Mouse (Mus musculus): ENCODE results near the gene Serinc4. TPM values are rescaled to one million over a fixed set of nuclear protein-coding genes. Genes with fewer than 3 reads are reported as not detected.
A peak's percentile ranks its signal among the peaks of the same experiment; 100 is the strongest.
"Not testable (repeated sequence)": the region's sequence is repeated elsewhere in the genome, so short reads cannot be mapped to it uniquely, and the experiment has no call there.

Serinc4 gene
- polyA plus RNA-seq, 1 experiment from 2014 or later = 1.3 TPM

GRCm38 (mm10) chr2:121468982-121469381 is 12.4 kb upstream of the Serinc4 start:
- not testable (repeated sequence) for H3K4me3 ChIP-seq; ATAC-seq (replicated peaks); H3K27ac ChIP-seq (replicated peaks); H3K36me3 ChIP-seq; H3K9ac ChIP-seq (replicated peaks); H3K4me2 ChIP-seq (replicated peaks); H3K27me3 ChIP-seq; H3K4me1 ChIP-seq; H3K9me3 ChIP-seq
- 62% methylated on average over 3 of the region's 6 CpGs for WGBS

- no peaks in the 10 kb centered on the region for H3K9me3 ChIP-seq
- 68% methylated on average over 2 of the region's 2 CpGs for WGBS
- peaks cover 29% of the 10 kb centered on the region for H3K36me3 ChIP-seq
- H3K27me3 ChIP-seq = no peaks in the 10 kb centered on the region
- no peak for ATAC-seq (replicated peaks)
- H3K4me3 ChIP-seq = no peak overlapping the region
- no peak overlapping the region for H3K27ac ChIP-seq (replicated peaks)
- H3K4me2 ChIP-seq (replicated peaks) = no peak overlapping the region
- peaks cover 16% of the 10 kb centered on the region for H3K4me1 ChIP-seq
- no peak overlapping the region for H3K9ac ChIP-seq (replicated peaks)
Measured at GRCm38 (mm10) chr2:121460071-121460470, 3.5 kb upstream of the Serinc4 start.

- H3K36me3 ChIP-seq = peaks cover 39% of the 10 kb centered on the region
- no peak overlapping the region for H3K27ac ChIP-seq (replicated peaks)
- no peak overlapping the region for H3K4me2 ChIP-seq (replicated peaks)
- H3K9me3 ChIP-seq = no peaks in the 10 kb centered on the region
- H3K4me1 ChIP-seq = peaks cover 26% of the 10 kb centered on the region
- 84% methylated on average over 5 of the region's 5 CpGs for WGBS
- H3K9ac ChIP-seq (replicated peaks) = no peak overlapping the region
- no peak for ATAC-seq (replicated peaks)
- no peak overlapping the region for H3K4me3 ChIP-seq
- no peaks in the 10 kb centered on the region for H3K27me3 ChIP-seq
Measured at GRCm38 (mm10) chr2:121455534-121455933, 1.0 kb downstream of the Serinc4 start.

- no peak for ATAC-seq (replicated peaks)
- Histone ChIP-seq H3K4me1 (peaks cover 32% of the 10 kb centered on the region), H3K4me2 (replicated peaks) (no peak overlapping the region), H3K27ac (replicated peaks) (no peak overlapping the region), H3K9me3 (no peaks in the 10 kb centered on the region), H3K27me3 (no peaks in the 10 kb centered on the region), H3K4me3 (no peak overlapping the region), H3K9ac (replicated peaks) (no peak overlapping the region), H3K36me3 (peaks cover 23% of the 10 kb centered on the region)
- 91% methylated on average over 6 of the region's 6 CpGs for WGBS
Measured at GRCm38 (mm10) chr2:121453917-121454316, 2.7 kb downstream of the Serinc4 start.

- Histone ChIP-seq H3K9ac (replicated peaks) (no peak within 1 kb of the TSS), H3K27me3 (no peaks in the 10 kb centered on the region), H3K4me1 (peaks cover 35% of the 10 kb centered on the region), H3K9me3 (no peaks in the 10 kb centered on the region), H3K27ac (replicated peaks) (no peak within 1 kb of the TSS), H3K4me2 (replicated peaks) (no peak within 1 kb of the TSS), H3K4me3 (no peak within 1 kb of the TSS), H3K36me3 (peaks cover 16% of the 10 kb centered on the region)
- WGBS = 81% methylated on average over 4 of the region's 4 CpGs
- ATAC-seq (replicated peaks) = no peak
Measured at GRCm38 (mm10) chr2:121452990-121453389, 3.6 kb downstream of the Serinc4 start, which contains the start of gene Hypk. Gene Hypk, plus strand, starts transcription at chr2:121453290.

- no peak overlapping the region for H3K4me3 ChIP-seq
- no peak overlapping the region for H3K9ac ChIP-seq (replicated peaks)
- no peaks in the 10 kb centered on the region for H3K9me3 ChIP-seq
- peaks cover 16% of the 10 kb centered on the region for H3K36me3 ChIP-seq
- 88% methylated on average over 4 of the region's 4 CpGs for WGBS
- no peak overlapping the region for H3K4me2 ChIP-seq (replicated peaks)
- no peak for ATAC-seq (replicated peaks)
- peaks cover 30% of the 10 kb centered on the region for H3K4me1 ChIP-seq
- no peaks in the 10 kb centered on the region for H3K27me3 ChIP-seq
- H3K27ac ChIP-seq (replicated peaks) = no peak overlapping the region
Measured at GRCm38 (mm10) chr2:121452361-121452760, 4.2 kb downstream of the Serinc4 start.

GRCm38 (mm10) chr2:121450093-121450492 is 6.5 kb downstream of the Serinc4 start:
- no peaks in the 10 kb centered on the region for H3K9me3 ChIP-seq
- H3K4me3 ChIP-seq = peak overlapping the region; percentile 69
- H3K9ac ChIP-seq (replicated peaks) = peak overlapping the region; percentile 81
- ATAC-seq (replicated peaks) = peak; percentile 8; the same call in 1 of the 2 replicates
- H3K36me3 ChIP-seq = peaks cover 16% of the 10 kb centered on the region
- H3K4me1 ChIP-seq = peaks cover 23% of the 10 kb centered on the region
- WGBS = 3% methylated on average over 7 of the region's 7 CpGs
- H3K4me2 ChIP-seq (replicated peaks) = peak overlapping the region; percentile 73
- H3K27ac ChIP-seq (replicated peaks) = peak overlapping the region; percentile 95
- H3K27me3 ChIP-seq = no peaks in the 10 kb centered on the region

- H3K27me3 ChIP-seq = no peaks in the 10 kb centered on the region
- H3K9ac ChIP-seq (replicated peaks) = peak overlapping the region; percentile 81
- peaks cover 23% of the 10 kb centered on the region for H3K4me1 ChIP-seq
- H3K27ac ChIP-seq (replicated peaks) = peak overlapping the region; percentile 95
- peaks cover 16% of the 10 kb centered on the region for H3K36me3 ChIP-seq
- peak overlapping the region; percentile 73 for H3K4me2 ChIP-seq (replicated peaks)
- 1% methylated on average over 48 of the region's 54 CpGs for WGBS
- peak overlapping the region; percentile 69 for H3K4me3 ChIP-seq
- H3K9me3 ChIP-seq = no peaks in the 10 kb centered on the region
- ATAC-seq (replicated peaks) = peak; percentile 83
Measured at GRCm38 (mm10) chr2:121449545-121450011, 7.0 kb downstream of the Serinc4 start.

GRCm38 (mm10) chr2:121448739-121449535 is 7.6 kb downstream of the Serinc4 start, which contains the start of gene Serf2:
Gene Serf2, plus strand, starts transcription at chr2:121449195.
- Histone ChIP-seq H3K36me3 (peaks cover 16% of the 10 kb centered on the region), H3K4me2 (replicated peaks) (peak within 1 kb of the TSS; percentile 73), H3K4me3 (peak within 1 kb of the TSS; percentile 69), H3K9me3 (no peaks in the 10 kb centered on the region), H3K4me1 (peaks cover 23% of the 10 kb centered on the region), H3K9ac (replicated peaks) (peak within 1 kb of the TSS; percentile 81), H3K27ac (replicated peaks) (peak within 1 kb of the TSS; percentile 95), H3K27me3 (no peaks in the 10 kb centered on the region)
- ATAC-seq (replicated peaks) = peak; percentile 99
- WGBS = under 1% methylated on average over 65 of the region's 74 CpGs

- Histone ChIP-seq H3K4me1 (peaks cover 24% of the 10 kb centered on the region), H3K9ac (replicated peaks) (peak overlapping the region; percentile 17; the same call in 1 of the 2 replicates), H3K27ac (replicated peaks) (peak overlapping the region; percentile 95), H3K36me3 (peaks cover 13% of the 10 kb centered on the region), H3K4me3 (peak overlapping the region; percentile 69; the same call in 1 of the 2 replicates), H3K27me3 (no peaks in the 10 kb centered on the region), H3K9me3 (no peaks in the 10 kb centered on the region), H3K4me2 (replicated peaks) (peak overlapping the region; percentile 68)
- WGBS = 20% methylated on average over 9 of the region's 9 CpGs
- ATAC-seq (replicated peaks) = no peak
Measured at GRCm38 (mm10) chr2:121448136-121448535, 8.4 kb downstream of the Serinc4 start.

GRCm38 (mm10) chr2:121447006-121447405 is 9.6 kb downstream of the Serinc4 start:
- Histone ChIP-seq H3K4me2 (replicated peaks) (no peak overlapping the region), H3K9me3 (no peaks in the 10 kb centered on the region), H3K4me3 (no peak overlapping the region), H3K36me3 (peaks cover 8% of the 10 kb centered on the region), H3K27me3 (peaks cover 9% of the 10 kb centered on the region; the same call in 1 of the 2 replicates), H3K9ac (replicated peaks) (no peak overlapping the region), H3K27ac (replicated peaks) (no peak overlapping the region), H3K4me1 (peaks cover 36% of the 10 kb centered on the region)
- 92% methylated on average over 3 of the region's 3 CpGs for WGBS
- ATAC-seq (replicated peaks) = no peak

GRCm38 (mm10) chr2:121446506-121446905 is 10.1 kb downstream of the Serinc4 start:
- no peak for ATAC-seq (replicated peaks)
- peaks cover 11% of the 10 kb centered on the region; the same call in 1 of the 2 replicates for H3K27me3 ChIP-seq
- WGBS = 83% methylated on average over 4 of the region's 4 CpGs
- peaks cover 36% of the 10 kb centered on the region for H3K4me1 ChIP-seq
- peaks cover 6% of the 10 kb centered on the region for H3K36me3 ChIP-seq
- H3K4me2 ChIP-seq (replicated peaks) = no peak overlapping the region
- H3K9me3 ChIP-seq = no peaks in the 10 kb centered on the region
- H3K9ac ChIP-seq (replicated peaks) = no peak overlapping the region
- H3K4me3 ChIP-seq = no peak overlapping the region
- H3K27ac ChIP-seq (replicated peaks) = no peak overlapping the region
